Mouse (Mus musculus) ES-Bruce4 (cell line): ENCODE measurements around the gene Cog7.

Experiments
- CTCF ChIP-seq: IDR thresholded peaks from one replicate; pipeline ENCODE4 v1.8.1; 2011; ENCODE audit warnings: low read depth, low read length
- EP300 ChIP-seq: IDR thresholded peaks from 2 replicates; pipeline ENCODE4 v1.6.1; 2011; ENCODE audit warnings: low read depth, low read length; ENCODE audit not compliant: insufficient read depth
- POLR2A ChIP-seq: IDR thresholded peaks from one replicate; pipeline ENCODE4 v1.8.1; 2011; ENCODE audit warnings: low read length; ENCODE audit not compliant: insufficient read depth

- no peak for TF ChIP-seq CTCF
- no peak for TF ChIP-seq EP300
- TF ChIP-seq POLR2A: no peak
Observed at GRCm38 (mm10) chr7:121871631-121872030, 109.9 kb downstream of the Cog7 start.
